Mouse (Mus musculus): Measurements from ENCODE around the gene Ncoa3. TPM values are rescaled to one million over a fixed set of nuclear protein-coding genes. Genes with fewer than 3 reads are reported as not detected.

Gene Ncoa3
- total RNA-seq, 2 experiments from 2014 or later = 3.9 to 17.6 TPM

DNA sequence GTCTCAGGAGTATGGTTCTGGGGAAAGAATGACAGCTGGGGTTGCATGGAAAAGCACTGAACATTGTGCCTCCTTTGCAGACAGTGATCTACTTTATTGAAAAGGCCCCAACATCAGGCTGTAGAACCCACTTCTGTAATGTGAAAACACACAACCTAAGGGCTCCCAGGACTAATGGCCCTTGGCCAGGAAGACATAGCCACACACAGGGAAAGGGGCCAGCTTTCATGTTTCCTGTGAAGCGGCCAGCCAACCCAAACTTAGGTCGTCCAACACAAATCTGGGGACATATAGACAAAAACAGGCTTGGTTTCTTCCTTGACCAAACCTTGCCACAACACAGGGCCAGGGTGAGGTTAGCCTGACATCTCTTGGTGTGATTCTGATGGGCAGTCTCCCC lies 127.6 kb downstream of the Ncoa3 start:
- no peak for ATAC-seq (replicated peaks; ENCODE audit: low FRiP score, poor library complexity, severe bottlenecking)

DNA sequence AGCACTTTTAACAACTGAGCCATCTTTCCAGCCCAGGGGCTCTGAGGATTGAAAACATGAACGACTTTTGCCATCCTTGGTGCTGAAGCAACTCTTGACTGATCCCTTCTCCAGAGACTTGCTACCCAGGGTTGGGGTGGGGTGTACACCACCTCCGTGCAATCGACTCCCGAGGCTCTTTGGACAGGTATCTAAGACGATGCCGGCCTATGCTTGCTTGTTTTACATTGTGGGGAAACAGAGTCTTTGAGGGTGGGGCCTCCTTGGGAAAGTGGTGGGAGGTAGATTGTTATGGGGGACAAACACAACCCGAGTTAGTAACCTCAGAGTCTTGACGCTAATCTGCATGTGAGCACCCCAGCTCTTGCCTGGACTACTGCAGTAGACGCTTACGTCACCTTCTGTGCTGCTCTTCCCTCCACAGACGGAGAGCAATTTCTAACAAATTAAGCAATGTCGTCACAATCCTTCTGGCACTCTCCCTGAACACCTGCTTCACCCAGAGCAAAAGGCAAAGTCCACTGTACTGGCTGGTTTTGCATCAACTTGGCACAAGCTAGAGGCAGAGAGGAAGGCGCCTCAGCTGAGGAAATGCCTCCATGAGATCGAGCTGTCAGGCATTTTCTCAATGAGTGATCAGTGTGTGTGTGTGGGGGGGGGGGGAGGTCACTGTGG lies 129.4 kb downstream of the Ncoa3 start:
- ATAC-seq (replicated peaks; ENCODE audit: low FRiP score, poor library complexity, severe bottlenecking) = no peak

DNA sequence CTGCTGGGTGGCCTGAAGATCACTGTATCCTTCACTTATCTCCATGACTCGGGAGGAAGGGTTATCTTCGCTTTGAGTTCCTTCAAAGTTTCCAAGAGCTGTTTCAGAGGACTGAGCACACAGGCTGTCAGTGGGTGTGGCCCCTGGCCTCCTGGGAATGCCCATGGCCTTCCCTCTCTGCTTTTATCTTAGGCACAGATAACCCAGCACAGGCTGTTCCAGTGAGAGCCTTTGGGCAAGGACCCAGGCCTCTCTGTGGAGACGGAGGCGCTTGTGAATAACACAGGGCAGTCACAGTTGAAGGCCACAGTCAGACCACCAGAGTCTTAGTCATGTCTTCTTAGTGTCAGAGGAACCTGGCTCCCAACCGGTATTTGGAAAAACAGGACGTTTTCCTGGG lies 130.3 kb downstream of the Ncoa3 start:
- ATAC-seq (replicated peaks; ENCODE audit: low FRiP score, poor library complexity, severe bottlenecking) = no peak

Other genes with a start within 250 kb of the Ncoa3 start
- gene Zmynd8, start 93.6 kb upstream of the Ncoa3 start, total RNA-seq (2015; ENCODE audit: low replicate concordance) = 55.3 and 129 TPM in 2 replicates
- 59.5 and 85.9 TPM in 2 replicates for gene Zmynd8, start 93.6 kb upstream of the Ncoa3 start, total RNA-seq (2017; ENCODE audit: low replicate concordance)
- 3.4 and 6.1 TPM in 2 replicates for gene Sulf2, start 163.0 kb downstream of the Ncoa3 start, total RNA-seq (2015; ENCODE audit: low replicate concordance)
- gene Sulf2, start 163.0 kb downstream of the Ncoa3 start, total RNA-seq (2017; ENCODE audit: low replicate concordance) = 2.4 and 3.7 TPM in 2 replicates